Mouse (Mus musculus) midbrain, embryonic 16.5 days (tissue): ENCODE results near the gene Sdc3. TPM values are rescaled to one million over a fixed set of nuclear protein-coding genes. Genes with fewer than 3 reads are reported as not detected.

Experiments used
- ATAC-seq: fragments of 200-750 bp; cut with Nextera tagmentation; 2 replicates; pipeline ENCODE4 v1.8.0; 2017; ENCODE audit warnings: moderate TSS enrichment
- H3K27ac ChIP-seq: fragments of 300-500 bp; sonication (generic); 2 replicates; pipeline ENCODE4 v1.5.1; 2014; ENCODE audit warnings: mild to moderate bottlenecking, low read length, mixed read lengths
- H3K27me3 ChIP-seq: fragments of 300-500 bp; sonication (generic); 2 replicates; pipeline ENCODE4 v1.6.1; 2014; ENCODE audit warnings: low read depth, low read length, mixed read lengths; ENCODE audit not compliant: control insufficient read depth, insufficient read depth
- H3K36me3 ChIP-seq: fragments of 300-500 bp; sonication (generic); 2 replicates; pipeline ENCODE4 v1.6.1; 2014; ENCODE audit warnings: mild to moderate bottlenecking, low read length, moderate library complexity, mixed read lengths; ENCODE audit not compliant: control insufficient read depth, insufficient read depth
- H3K4me1 ChIP-seq: fragments of 300-500 bp; sonication (generic); 2 replicates; pipeline ENCODE4 v1.6.1; 2014; ENCODE audit warnings: mild to moderate bottlenecking, low read length, mixed read lengths; ENCODE audit not compliant: control insufficient read depth, insufficient read depth
- H3K4me2 ChIP-seq: fragments of 300-500 bp; sonication (generic); 2 replicates; pipeline ENCODE4 v1.6.1; 2014; ENCODE audit warnings: mild to moderate bottlenecking, low read length, mixed read lengths
- H3K4me3 ChIP-seq: fragments of 300-500 bp; sonication (generic); 2 replicates; pipeline ENCODE4 v1.5.1; 2014; ENCODE audit warnings: low read depth, mild to moderate bottlenecking, low read length, moderate library complexity, mixed read lengths
- H3K9ac ChIP-seq: fragments of 300-500 bp; sonication (generic); 2 replicates; pipeline ENCODE4 v1.6.1; 2014; ENCODE audit warnings: low read depth, low read length, mixed read lengths
- H3K9me3 ChIP-seq: fragments of 300-500 bp; sonication (generic); replicated peaks from 2 replicates; pipeline ENCODE4 v1.6.1; 2014; ENCODE audit warnings: mild to moderate bottlenecking, low read length, mixed read lengths; ENCODE audit not compliant: control insufficient read depth, poor library complexity, severe bottlenecking
- WGBS: fragments of 180-500 bp; shearing (Covaris S2); extraction: QIAGEN DNeasy Blood & Tissue Kit; methylation state at CpG from one replicate; pipeline ENCODE4 v1.1.7; 2014; 5-methylcytosine and 5-hydroxymethylcytosine counted together
- polyA plus RNA-seq: library from polyadenylated mRNA; unstranded; fragments of >200 nt; fragmentation: Nextera tagmentation; extraction: Ambion mirVana; gene quantifications from 2 replicates; pipeline ENCODE4 v1.2.1, GENCODE M21; 2015

Sdc3 gene
- polyA plus RNA-seq, 1 experiment from 2014 or later, result 205 TPM

DNA sequence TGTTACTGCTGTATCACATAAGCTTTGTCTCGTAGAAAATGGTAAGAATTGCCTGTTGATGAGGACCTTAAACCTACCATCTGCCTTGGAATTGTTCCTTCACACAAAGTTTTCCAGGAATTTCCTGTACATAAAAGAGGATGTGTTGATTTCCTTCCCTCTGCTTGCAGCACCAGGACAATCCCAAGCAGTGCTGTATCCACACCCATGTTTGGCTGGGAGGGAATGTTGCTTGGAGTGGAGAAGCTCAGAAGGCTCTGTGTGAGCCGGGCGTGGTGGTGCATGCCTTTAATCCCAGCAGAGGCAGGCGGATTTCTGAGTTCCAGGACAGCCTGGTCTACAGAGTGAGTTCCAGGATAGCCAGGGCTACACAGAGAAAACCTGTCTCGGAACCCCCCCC, 30.5 kb upstream of the Sdc3 start:
- Histone ChIP-seq H3K9ac (no peak overlapping the region), H3K4me2 (no peak overlapping the region), H3K4me1 (no peaks in the 10 kb centered on the region), H3K4me3 (no peak overlapping the region), H3K27ac (no peak overlapping the region), H3K27me3 (no peaks in the 10 kb centered on the region), H3K9me3 (no peaks in the 10 kb centered on the region), H3K36me3 (peaks cover 20% of the 10 kb centered on the region)
- ATAC-seq, result no peak
- 83% methylated on average over 5 of the region's 5 CpGs for WGBS

DNA sequence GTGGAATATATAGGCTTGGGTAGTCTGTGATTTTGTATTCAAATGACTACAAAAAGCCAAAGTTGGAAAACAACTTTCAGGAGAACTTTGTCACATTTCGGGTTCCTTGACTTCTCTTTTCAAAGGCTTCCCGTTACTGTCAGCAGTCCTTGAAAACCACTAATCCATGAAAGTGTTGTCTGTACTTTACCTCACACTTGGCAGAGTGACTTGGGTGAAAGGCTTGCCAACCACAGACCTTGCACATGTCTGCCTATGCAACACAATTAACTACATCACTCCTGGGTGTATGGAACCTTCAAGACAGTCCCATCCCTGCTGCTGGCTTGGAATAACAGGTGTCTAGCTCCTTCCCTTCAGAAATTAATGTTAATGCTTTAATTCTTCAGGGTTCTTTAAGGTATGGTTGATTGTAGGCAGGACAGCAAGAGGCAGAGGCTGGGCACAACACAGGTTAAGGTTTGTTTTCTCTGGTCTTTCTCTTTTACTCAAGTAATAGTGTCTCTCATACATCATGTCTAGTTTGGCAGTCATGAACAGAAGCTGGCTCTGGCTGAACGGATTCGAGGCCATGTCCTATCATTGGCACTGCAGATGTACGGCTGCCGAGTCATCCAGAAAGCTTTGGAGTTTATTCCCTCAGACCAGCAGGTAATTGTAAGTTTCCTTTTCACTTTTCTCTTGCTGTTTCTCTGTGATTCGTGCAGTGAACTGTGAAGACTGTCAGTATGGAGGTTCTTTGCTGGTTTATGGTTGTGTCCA, 26.8 kb upstream of the Sdc3 start:
- no peak overlapping the region for H3K4me3 ChIP-seq
- H3K36me3 ChIP-seq, result peaks cover 23% of the 10 kb centered on the region
- H3K9me3 ChIP-seq, result no peaks in the 10 kb centered on the region
- H3K4me1 ChIP-seq, result no peaks in the 10 kb centered on the region
- 89% methylated on average over 7 of the region's 7 CpGs for WGBS
- H3K27ac ChIP-seq, result no peak overlapping the region
- no peaks in the 10 kb centered on the region for H3K27me3 ChIP-seq
- ATAC-seq, result no peak
- H3K4me2 ChIP-seq, result no peak overlapping the region
- H3K9ac ChIP-seq, result no peak overlapping the region

DNA sequence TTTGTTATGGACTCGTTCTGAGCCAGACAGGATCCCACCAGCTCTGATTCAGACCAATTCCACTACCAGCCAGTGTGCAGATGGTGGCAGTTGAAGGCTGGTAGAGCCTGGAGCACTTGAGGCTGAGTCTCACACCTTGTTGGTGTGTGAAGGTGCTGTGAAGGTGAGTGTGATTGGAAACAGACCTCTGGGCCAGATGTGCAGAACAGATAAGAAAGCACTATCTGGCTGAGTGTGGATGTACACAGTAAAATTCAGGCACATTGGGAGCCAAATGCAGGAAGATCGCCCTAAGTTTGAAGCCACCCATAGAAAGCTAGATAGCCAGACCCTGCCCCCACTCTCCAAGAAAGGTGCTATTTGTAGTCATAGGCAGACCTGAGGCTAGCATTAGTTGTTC, 25.9 kb upstream of the Sdc3 start:
- 100% methylated on average over 1 of the region's 2 CpGs for WGBS
- Histone ChIP-seq H3K9ac (no peak overlapping the region), H3K27me3 (no peaks in the 10 kb centered on the region), H3K4me2 (no peak overlapping the region), H3K27ac (no peak overlapping the region), H3K4me1 (no peaks in the 10 kb centered on the region), H3K36me3 (peaks cover 23% of the 10 kb centered on the region), H3K9me3 (no peaks in the 10 kb centered on the region), H3K4me3 (no peak overlapping the region)
- ATAC-seq, result no peak

DNA sequence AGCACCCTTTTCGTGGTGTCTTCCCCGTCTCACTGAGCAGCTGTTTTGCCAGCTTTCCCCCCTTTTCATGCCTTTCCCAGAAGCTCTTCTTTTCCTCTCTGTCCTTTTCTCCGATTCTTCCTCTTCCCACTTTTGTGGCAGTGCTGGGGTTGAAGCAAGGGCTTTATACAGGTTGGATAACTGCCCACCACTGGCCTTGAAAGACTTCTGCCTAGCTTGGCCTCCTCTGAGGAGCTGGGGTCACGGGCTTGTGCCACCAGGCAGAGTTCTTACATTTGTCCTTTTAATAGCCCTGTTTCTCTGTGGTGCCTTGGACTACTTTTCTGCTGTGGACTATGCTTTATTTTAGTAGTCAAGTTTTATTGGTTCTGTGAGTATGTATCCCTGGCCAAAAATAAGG, 25.4 kb upstream of the Sdc3 start:
- no peaks in the 10 kb centered on the region for H3K4me1 ChIP-seq
- H3K4me3 ChIP-seq, result no peak overlapping the region
- H3K9me3 ChIP-seq, result no peaks in the 10 kb centered on the region
- 86% methylated on average over 4 of the region's 4 CpGs for WGBS
- no peak overlapping the region for H3K9ac ChIP-seq
- no peak overlapping the region for H3K27ac ChIP-seq
- H3K4me2 ChIP-seq, result no peak overlapping the region
- H3K27me3 ChIP-seq, result no peaks in the 10 kb centered on the region
- peaks cover 23% of the 10 kb centered on the region for H3K36me3 ChIP-seq
- no peak for ATAC-seq

- WGBS, result 88% methylated on average over 4 of the region's 4 CpGs
- Histone ChIP-seq H3K27me3 (no peaks in the 10 kb centered on the region), H3K9ac (no peak overlapping the region), H3K27ac (no peak overlapping the region), H3K36me3 (peaks cover 7% of the 10 kb centered on the region; the same call in 1 of the 2 replicates), H3K9me3 (no peaks in the 10 kb centered on the region), H3K4me3 (no peak overlapping the region), H3K4me1 (peaks cover 7% of the 10 kb centered on the region; the same call in 1 of the 2 replicates), H3K4me2 (no peak overlapping the region)
- no peak for ATAC-seq
These were observed 18.4 kb upstream of the Sdc3 start for GRCm38 (mm10) chr4:130773899-130774298.

- Histone ChIP-seq H3K4me1 (peaks cover 7% of the 10 kb centered on the region; the same call in 1 of the 2 replicates), H3K4me3 (no peak overlapping the region), H3K36me3 (peaks cover 13% of the 10 kb centered on the region; the same call in 1 of the 2 replicates), H3K9ac (no peak overlapping the region), H3K9me3 (no peaks in the 10 kb centered on the region), H3K4me2 (no peak overlapping the region), H3K27me3 (no peaks in the 10 kb centered on the region), H3K27ac (no peak overlapping the region)
- WGBS, result 91% methylated on average over 4 of the region's 4 CpGs
- ATAC-seq, result no peak
These were observed 17.5 kb upstream of the Sdc3 start for GRCm38 (mm10) chr4:130774822-130775221.

DNA sequence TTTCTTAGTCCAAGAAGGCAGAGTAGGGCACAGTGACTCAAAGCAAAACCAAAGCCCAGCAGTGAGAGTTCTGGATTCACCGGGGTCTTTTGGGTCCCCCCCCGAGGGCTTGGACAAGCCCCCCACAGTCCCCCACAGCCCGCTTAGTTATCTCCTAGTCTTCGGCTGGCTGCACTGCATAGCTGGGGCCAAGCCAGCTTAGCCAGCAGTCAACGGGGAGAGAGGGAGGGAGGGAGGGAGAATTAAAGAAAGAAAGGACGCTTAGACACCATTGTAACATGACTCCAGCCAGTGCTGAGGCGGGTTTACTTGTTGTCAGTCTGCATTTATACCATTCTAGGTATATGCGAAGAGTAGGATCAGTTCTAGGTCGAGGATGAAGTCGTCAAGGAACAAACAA, 14.7 kb upstream of the Sdc3 start:
- H3K9me3 ChIP-seq, result no peaks in the 10 kb centered on the region
- 41% methylated on average over 10 of the region's 10 CpGs for WGBS
- H3K27ac ChIP-seq, result no peak overlapping the region; the same call in 1 of the 2 replicates
- H3K4me1 ChIP-seq, result peaks cover 10% of the 10 kb centered on the region; the same call in 1 of the 2 replicates
- no peak overlapping the region for H3K4me3 ChIP-seq
- H3K36me3 ChIP-seq, result peaks cover 22% of the 10 kb centered on the region
- H3K9ac ChIP-seq, result no peak overlapping the region
- no peak for ATAC-seq
- no peak overlapping the region for H3K4me2 ChIP-seq
- no peaks in the 10 kb centered on the region for H3K27me3 ChIP-seq

DNA sequence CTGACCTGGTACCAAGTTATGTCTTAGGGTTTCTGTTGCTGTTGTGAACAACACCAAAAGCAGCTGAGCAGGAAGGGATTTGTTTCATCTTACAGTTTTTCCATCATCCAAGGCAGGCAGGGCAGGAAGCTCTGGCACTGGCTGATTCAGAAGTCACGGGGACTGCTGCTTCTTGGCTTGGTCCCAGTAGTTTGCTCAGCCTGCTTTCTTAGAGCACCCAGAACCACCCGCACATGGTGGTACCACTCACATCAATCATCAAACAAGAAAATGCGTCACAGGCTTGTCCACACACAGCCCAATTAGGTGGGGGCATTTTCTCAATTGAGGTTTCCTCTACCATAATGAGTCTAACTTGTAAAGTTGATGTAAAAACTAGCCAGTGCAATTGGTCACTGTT, 13.3 kb upstream of the Sdc3 start:
- Histone ChIP-seq H3K9me3 (no peaks in the 10 kb centered on the region), H3K4me1 (peaks cover 10% of the 10 kb centered on the region; the same call in 1 of the 2 replicates), H3K4me3 (no peak overlapping the region), H3K9ac (no peak overlapping the region), H3K27me3 (no peaks in the 10 kb centered on the region), H3K27ac (no peak overlapping the region), H3K4me2 (no peak overlapping the region), H3K36me3 (peaks cover 21% of the 10 kb centered on the region)
- no peak for ATAC-seq
- 84% methylated on average over 3 of the region's 3 CpGs for WGBS

GRCm38 (mm10) chr4:130782492-130782891, 9.8 kb upstream of the Sdc3 start:
- no peaks in the 10 kb centered on the region for H3K27me3 ChIP-seq
- no peak overlapping the region for H3K4me2 ChIP-seq
- H3K9ac ChIP-seq, result no peak overlapping the region
- no peaks in the 10 kb centered on the region for H3K9me3 ChIP-seq
- no peak for ATAC-seq
- 90% methylated on average over 2 of the region's 2 CpGs for WGBS
- 0 out of 2 replicates have a peak overlapping the region, but pooled peaks have one; percentile 11 for H3K27ac ChIP-seq
- no peak overlapping the region for H3K4me3 ChIP-seq
- H3K4me1 ChIP-seq, result peaks cover 8% of the 10 kb centered on the region; the same call in 1 of the 2 replicates
- peaks cover 18% of the 10 kb centered on the region for H3K36me3 ChIP-seq
